Mouse (Mus musculus): ENCODE data around the gene Gadd45gip1.

Gene Gadd45gip1

GRCm38 (mm10) chr8:84847684-84848435 lies 16.5 kb downstream of the Gadd45gip1 start:
- peak in 1 of 2 experiments; percentile 20 for DNase-seq (ENCODE audit: low spot score in 2 of 2)

DNA sequence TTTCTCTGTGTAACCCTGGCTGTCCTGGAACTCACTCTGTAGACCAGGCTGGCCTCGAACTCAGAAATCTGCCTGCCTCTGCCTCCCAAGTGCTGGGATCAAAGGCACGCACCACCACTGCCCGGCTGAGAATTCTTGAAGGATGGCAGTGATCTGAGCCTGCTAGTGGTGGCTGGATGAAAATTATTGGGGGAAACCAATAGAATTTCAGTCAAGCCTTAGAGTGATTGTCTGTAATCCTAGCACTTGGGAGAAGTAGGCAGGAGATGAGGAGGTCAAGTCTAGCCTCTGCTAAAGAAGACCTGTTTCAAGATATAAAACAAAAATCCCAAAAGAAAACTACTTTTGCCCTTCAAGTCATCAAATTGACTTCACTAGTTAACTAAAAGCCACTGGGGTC lies 25.1 kb downstream of the Gadd45gip1 start:
- DNase-seq (ENCODE audit: low spot score in 2 of 2): no peak

DNA sequence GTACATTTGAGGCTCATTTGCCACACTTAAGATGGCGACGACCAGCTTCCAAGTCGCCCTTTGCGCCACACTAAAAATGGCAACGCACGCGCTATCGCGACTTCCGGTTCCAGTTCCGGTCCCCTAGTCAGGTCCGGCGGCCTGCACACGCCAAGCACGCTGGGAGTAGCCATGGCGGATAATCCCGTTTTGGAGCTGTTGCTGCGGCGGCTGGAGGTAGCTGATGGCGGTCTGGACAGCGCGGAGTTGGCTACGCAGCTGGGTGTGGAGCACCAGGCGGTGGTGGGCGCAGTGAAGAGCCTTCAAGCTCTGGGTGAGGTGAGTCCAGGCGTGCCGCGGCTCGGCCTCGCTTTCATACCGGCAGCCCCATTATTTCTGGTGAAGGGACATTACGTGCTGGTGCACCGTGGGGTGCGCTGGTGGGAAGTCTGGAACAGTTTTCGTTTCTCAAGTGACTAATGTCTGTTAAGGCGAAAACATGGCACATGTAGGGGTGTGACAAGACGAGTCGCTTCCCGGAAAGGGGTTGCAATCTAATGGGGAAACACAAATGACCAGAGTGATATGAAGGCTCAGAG lies 25.6 kb downstream of the Gadd45gip1 start, which contains the start of gene Farsa:
Gene Farsa, plus strand, starts transcription at position 126 of the 578 bp plus-strand sequence.
- DNase-seq (ENCODE audit: low spot score in 2 of 2): peak; percentile 91 to 94

GRCm38 (mm10) chr8:84871376-84872308 lies 40.3 kb downstream of the Gadd45gip1 start, which contains the start of gene Syce2:
Gene Syce2 (plus strand): TSS chr8:84872111.
- DNase-seq (ENCODE audit: low spot score in 2 of 2): peak; percentile 89 to 94

- DNase-seq (ENCODE audit: low spot score in 2 of 2): peak; percentile 51 to 81
Observed at GRCm38 (mm10) chr8:84872309-84872965, 41.1 kb downstream of the Gadd45gip1 start.

DNA sequence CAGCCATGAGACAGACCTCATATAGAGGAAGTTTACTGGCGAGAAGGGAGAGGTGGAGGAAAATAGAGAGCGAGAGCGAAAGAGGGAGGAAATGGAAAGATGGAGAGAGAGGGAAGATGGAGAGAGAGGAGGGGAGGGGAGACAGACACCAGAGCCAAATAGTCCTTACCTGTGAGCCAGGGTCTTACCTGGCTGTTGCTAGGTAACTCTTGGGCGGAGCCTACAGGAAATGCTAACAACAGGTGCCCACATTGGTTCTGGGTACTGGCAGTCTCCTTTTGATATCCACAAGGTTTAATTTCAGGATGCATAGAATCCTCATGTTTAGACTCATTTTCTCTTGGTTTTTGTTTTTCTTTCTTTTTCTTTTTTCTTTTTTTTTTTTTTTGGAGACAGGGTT lies 41.7 kb downstream of the Gadd45gip1 start:
- no peak for DNase-seq (ENCODE audit: low spot score in 2 of 2)

GRCm38 (mm10) chr8:84874339-84874738 lies 43.0 kb downstream of the Gadd45gip1 start:
- no peak for DNase-seq (ENCODE audit: low spot score in 2 of 2)

DNA sequence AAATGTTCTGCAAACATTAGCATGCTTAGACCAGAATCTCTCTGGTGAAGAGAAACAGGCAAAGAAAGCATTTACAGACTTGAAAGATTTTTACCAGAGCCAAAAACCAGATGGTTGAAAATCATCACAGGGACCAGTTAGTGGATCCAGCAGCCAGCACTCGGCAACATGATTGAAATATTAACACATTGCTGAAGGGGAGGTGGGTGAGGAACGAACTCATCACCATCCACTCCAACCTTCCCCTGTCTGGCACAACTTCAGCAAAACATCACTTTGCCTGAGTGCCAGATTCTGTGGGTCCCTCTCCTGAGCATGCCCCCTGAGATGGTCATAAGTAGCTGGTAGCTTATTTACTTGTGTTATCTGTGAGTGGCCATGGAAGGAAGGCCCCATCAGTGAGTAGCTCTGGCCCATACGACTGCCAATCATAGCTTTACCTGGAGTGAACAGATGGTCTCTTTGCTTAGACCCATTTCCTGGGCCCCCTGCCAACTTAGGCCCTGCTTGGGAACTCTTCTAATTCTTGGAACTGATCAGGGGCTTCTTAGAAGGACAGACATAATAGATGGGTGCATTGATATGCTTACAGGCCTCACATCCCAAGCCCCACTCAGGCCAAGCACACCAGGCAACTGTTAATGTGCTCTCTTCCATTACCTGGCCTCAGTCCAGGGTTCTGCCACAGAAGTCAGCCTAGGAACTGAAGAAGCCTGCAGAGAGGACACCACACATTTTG lies 46.1 kb downstream of the Gadd45gip1 start:
- DNase-seq (ENCODE audit: low spot score in 2 of 2): no peak

DNA sequence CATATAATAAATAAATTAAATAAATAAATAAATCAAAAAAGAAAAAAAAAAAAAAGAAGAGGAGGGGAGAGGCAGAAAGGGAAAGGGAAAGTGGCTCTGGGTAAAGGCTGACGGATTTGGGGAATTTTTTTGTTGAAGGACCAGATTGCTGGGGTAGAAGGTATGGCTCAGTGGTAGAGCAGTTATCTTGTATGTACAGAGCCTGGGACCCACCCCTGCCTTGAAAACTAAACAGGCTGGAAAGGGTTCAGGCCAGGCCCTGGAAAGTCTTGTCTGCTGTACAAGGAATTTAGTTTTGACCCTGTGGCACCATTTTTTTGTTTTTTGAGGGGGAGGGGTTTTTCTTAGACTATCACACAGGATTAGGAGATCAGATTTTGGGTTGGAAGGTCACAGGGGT lies 47.6 kb downstream of the Gadd45gip1 start:
- DNase-seq (ENCODE audit: low spot score in 2 of 2): no peak

DNA sequence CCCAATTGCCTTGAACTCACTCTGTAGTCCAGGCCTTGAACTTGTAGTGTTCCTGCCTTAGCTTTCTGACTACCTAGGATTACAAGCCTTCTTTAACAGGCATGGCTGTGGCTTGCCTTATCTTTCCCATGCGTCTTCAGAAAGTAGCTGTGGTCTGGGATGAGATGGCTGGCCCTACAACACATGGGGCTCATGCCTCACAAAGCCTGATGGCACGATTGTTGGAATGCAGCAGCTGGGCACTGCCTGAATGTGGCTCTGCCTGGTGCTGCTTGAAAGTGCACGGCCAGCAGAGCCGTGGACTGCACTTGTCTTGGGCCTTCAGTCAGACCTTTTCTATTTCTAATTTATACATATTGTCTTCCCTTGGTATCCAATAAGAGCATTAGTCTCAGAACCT lies 53.4 kb downstream of the Gadd45gip1 start:
- no peak for DNase-seq (ENCODE audit: low spot score in 2 of 2)

Measured in spleen, postnatal 4 days (tissue).